Mouse (Mus musculus) embryo, embryonic 11 days (tissue): ENCODE measurements at regions not wholly inside any gene's neighbourhood (a gene's known extent, or its start where the extent isn't known, plus 50 kb on each side); places are given as distances from the start of the nearest gene placed in this dataset.
"Not testable (repeated sequence)": the region's sequence is repeated elsewhere in the genome, so short reads cannot be mapped to it uniquely, and the experiment has no call there.

Experiments used
- DNase-seq: peaks from one replicate; pipeline ENCODE4 v3.0.0-alpha.2; 2015

DNA sequence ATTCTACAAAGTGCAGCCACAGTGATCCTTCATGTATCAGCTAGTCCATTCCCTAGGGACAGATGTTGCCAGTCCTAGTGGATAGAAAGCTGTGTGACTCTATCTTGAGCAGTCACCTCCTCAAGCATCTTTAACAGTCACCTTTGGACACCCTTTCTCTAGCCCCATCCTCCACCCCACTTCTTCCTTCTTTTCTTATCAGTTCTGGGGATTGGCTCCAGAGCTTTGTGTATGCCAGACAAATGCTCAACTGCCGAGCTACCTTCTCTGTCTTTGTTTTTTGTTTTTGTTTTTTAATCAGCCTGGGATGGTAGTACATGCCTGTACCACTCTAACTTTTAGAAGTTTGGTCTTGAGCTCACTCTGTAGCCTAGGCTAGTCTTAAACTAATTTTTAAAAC lies 96.7 kb downstream of the Cd24a start:
- DNase-seq: no peak

DNA sequence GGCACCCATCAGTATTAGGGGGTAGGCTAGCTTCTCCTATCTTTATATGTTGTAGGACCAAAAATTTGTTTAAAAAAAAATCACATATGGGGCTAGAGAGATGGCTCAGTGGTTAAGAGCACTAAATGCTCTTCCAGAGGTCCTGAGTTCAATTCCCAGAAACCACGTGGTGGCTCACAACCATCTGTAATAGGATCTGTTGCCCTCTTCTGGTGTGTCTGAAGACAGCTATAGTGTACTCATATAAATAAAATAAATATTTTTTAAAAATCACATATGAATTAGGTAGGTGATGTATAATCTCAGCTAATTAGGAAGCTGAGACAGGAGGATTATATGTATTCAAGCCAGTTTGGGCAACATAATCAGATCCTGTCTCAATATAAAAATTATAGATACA lies 97.4 kb downstream of the Cd24a start:
- DNase-seq: not testable (repeated sequence)

DNA sequence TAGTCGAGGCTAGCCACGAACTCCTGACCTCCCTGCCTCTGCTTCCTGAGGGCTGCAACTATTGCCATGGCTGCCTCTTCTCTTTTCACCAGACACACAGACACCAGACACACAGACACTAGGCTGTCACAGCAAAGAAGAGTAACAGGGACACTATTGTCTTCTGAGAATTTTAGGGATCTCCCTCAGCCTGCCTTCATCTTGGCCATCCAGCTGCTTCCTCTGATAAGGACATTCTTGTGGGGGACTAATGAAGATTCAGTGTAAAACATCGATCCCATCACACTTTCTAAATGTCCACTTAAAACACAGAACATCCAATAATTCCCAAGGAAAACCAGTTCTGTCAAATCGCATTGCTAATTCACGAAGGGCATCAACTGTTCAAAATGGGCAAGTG lies 98.2 kb downstream of the Cd24a start:
- DNase-seq: no peak

DNA sequence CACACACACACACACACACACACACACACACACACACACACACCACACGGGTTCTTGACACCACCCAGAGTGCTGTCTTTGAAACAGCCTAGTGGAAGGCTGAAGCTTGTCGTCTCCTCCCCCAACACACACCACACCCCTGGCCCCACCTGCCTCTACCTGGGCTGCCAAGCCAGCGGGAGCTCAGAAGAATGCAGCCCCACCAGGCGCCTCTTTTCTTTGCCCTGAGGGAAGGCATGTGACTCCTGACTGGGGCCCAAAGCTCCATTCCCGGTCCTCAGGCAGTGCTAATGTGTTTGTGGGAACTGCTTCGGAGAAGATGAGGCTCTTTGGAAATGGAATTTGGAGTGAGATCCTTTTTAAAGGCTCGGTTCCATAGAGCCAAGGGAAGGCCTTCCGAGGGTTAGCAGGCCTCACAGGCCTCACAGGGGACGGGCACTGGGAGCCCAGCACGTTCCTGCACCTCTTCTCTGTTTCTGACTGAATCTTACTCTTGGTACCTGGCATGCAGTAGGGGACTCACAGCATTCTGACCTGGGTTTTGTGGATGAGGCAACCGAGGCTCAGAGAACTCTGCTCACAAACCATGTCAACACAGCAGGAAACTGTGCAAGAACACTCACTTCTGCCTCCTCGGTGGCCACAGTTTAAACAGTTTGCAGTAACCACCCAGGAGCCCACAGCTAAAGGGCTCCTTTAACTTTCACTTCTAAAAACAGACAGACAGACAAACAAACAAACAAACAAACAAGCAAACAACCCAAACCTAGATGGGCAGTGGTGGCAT lies 106.4 kb downstream of the Cd24a start:
- no peak for DNase-seq

DNA sequence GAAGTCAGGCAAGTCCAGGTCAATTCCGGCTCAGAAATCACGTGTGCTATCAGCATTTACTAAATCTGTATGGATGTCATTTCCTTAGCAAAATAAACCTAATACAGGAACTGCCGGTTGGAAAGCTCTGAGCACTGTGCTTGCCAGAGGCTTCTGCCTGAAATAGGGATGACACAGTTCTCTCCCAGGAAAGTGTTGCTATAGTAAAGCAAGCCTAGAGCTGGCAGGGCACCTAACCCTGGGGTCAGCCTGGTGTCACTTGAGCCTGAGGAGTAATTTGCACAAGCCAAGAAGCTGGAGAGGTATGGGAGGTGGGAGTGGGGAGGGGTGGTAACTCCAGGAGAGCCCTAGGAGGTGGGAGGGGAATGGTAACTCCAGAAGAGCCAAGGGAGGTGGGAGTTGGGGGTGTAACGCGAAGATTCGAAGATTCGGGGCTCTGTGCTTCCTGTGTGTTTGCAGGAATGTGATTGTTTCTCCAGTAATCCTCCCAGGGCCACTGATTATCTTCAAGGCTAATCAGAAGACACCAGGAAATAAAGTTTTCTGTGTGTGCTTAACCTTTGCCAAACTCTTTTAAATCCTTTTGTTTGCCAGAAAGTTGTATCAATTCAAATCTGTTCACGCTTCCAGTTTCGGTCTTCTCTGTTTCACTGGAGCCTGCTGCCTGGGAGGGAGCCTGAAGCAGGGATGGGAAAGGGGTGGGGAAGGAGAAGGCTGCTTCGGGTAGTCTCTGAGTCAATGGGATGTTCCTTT lies 111.3 kb downstream of the Cd24a start:
- DNase-seq: peak; percentile 47

DNA sequence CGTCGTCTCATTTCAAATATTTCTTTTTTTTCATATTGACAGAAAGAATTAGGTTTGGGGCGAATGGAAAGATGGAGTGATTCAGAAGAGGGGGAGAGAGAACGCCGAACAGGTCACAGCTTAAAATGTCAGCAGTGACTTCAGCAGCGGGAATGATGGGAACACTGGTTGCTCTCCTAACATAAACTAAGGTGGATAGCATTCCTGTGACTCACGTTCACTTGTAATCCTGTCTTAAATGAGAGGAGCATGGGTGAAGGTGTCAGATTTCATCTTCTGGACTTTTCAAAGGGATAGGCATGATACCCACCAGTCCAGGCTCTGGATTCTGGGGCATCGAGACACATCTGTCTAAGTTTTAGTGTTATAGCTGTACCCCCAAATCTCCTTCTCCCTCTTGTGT lies 111.8 kb downstream of the Cd24a start:
- DNase-seq: no peak

DNA sequence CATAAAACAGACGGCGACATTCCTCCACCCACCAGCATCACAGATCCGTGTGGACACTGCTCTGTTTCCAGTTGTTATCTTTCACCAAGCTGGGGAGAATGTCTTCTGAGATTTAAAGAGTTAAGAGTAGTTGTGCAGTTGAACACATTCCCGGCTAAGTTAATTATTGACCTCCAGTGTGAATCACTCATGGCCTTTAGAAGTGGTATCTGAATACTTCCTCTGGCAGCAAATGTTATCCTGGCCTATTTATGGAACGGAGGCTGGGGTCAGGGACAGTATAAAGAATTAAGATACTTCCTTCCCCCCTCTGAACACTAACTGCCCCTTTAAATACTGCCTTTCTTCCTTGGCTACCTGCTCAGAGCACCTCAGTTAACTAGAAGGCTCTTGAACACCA lies 115.9 kb downstream of the Cd24a start:
- no peak for DNase-seq

DNA sequence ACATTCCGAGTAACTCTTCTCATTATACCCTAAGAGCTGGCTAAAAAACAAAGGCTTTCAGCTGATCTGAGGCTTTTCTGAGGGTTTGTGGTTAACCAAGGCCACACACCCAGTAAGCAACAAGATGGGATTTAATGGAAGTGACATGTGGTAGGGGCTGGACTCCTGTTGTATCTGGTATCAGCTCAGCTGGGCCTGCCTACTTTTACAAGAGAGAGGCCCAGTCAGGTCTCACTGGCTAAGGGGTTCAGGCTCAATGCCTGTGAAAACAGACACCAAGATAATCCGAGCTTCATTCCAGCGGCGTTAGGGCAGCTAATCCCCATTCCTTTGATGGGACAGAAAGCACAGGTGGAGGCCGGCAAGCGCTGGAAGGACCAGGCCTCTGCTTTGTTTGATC lies 116.4 kb downstream of the Cd24a start:
- peak; percentile 32 for DNase-seq

DNA sequence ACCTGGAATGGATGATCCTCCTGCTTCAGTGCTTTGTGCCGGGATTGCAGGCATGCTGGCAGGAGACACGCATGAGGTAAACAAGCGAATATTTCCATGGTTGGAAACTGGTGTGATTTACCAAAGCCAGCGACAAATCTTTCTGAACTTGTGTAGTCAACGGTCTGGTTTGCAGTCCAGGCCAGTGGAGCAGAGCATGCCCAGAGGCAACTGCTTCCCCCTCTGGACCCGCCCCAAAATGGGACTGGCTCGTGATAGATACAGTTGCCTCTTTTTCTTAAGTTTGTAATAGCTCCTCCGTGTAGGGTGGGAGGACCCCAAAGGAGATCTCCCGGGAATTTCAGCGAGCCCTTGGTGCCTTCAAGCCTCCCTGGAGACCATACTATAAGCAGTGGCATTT lies 117.4 kb downstream of the Cd24a start:
- DNase-seq: no peak

DNA sequence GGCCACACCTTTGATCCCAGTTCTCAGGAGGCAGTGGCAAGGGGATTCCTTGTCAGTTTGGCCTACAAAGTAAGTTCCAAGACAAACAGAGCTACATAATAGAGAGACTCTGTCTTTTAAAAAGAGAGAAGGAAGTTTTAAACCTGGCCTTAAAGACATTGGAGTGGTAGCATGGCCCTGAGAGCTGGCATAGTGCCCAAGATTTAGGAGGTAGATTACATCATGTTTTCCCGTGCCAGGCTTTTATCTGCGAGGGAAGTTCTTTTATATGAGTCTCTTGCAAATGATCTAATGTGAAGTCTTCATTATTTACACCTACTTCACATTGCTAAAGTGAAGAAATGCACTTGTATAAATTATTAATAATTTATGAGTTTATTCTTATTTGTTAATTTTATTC lies 119.8 kb downstream of the Cd24a start:
- no peak for DNase-seq

DNA sequence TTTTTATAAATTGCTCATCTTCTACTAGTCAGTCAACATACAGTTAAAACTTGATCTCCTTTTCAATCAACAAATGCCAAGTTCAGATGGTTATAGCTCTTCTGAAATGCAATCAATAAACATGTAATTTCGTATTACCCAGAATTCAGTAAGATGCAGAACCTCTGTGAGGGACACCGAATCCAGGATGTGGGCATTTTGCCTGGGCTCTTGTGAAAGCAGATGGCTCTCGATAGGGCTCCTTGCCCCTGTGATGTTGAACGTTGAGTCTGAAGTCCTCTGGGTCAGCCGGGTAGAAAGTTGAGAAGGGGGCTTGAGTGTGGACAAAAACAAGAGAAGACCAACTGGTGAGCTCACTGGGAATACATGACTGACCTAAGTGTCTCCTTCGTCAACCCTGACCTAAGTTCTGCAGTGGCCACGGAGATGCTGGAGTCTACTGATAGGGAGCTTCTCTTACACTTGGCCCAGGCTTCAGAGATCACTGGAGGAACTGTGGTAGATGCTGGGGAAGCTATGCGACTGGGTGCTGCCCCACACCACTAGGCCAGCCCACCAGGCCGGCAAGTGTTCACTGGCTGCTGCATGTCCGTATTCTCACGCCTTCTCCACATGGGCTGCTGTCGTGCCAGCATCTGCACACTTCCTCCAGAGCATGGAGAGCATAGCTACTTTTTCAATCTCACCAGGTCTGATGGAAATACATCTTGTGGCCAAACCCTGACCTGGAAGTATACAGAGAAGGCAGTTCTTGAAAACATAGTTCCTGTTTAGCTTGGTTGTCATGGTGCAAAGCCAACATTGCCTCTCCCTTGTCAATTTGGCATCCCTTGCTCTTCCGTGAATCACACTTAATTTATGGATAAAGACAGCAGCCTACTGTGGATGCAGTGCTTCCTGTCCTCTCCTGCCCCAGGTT lies 122.5 kb downstream of the Cd24a start:
- DNase-seq: no peak

DNA sequence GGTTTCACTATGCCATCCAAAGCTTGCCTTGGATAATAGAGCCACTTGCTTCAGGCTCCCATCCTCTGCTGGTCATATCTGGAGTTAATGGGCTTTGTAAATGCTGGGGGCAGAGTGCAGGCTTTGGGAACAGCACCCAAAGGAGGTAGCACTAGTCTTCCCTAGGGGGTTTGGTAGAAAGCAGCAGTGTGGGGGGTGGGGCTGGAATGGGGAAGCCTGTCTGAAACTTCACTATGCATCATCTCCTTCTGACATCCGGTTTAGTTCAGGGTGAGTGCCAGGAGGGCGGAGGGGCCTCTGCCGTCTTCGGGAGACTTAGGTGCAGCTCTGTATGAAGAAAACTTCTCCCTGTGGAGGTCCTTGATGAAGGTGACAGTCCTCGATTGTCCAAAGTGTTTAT lies 124.8 kb downstream of the Cd24a start:
- DNase-seq: no peak

DNA sequence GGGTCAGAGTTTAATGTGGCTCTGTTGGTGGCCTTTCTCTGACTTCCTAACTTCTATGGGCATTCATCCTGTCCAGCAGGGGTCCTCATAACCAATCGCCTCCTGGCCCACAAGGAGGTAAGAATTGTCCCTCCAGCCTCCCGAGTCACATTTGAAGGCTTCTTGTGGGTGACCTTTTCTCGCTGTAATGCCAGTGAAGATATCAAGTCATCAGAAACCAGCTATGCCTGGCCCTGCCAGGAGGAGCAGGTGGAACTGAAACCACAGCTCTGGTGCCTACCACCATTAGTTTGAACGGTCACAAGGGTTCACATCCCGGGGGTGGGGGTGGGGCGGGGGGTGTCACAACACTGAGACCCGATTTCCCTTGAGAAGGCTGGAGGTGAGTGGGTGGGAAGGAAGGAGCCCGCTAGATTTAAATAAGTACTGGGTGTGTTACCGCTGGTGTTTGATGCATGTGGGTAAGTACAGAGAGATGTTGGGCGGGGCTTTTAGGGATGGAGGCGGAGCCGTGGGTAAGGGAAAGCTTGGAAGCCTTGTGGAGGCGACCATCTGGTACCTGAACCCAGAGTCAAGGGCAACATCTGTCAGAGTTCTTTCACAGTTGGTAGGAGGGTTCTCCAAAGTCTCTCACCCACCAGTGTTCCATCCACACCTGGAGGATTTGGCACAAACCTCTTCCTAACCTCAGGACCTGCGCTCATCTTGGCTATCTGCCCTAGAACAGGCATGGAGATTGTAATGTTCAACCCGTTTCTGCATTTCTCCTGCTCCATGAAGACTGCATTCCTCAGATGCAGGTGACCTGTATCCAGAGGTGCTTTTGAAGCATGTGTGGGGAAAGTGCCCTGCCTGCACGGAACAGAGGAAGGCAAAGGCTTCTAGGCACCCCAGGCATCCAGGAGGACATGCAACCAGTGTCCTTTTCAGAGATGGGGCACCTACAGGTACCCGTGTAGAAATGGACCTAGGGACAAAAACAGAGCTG lies 128.2 kb downstream of the Cd24a start:
- no peak for DNase-seq

DNA sequence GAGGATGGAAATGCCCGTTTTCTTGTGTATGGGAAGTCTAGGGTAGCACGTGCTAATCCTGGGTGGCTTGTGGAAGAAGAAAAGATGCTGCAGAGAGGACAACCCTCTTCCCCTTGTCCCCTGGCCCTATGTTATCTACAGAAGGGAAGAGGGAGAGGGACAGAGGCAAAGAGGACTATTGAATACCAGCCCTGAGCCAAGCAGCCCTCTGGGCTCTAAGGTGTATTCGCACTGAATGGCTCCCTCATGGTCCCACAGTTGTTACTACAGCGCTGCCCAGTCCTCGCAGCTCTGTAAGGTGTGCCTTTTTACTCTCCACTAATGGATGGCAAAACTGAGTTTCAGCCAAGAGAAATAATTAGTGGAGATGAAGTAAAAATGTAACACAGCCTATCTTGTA lies 128.9 kb downstream of the Cd24a start:
- no peak for DNase-seq

DNA sequence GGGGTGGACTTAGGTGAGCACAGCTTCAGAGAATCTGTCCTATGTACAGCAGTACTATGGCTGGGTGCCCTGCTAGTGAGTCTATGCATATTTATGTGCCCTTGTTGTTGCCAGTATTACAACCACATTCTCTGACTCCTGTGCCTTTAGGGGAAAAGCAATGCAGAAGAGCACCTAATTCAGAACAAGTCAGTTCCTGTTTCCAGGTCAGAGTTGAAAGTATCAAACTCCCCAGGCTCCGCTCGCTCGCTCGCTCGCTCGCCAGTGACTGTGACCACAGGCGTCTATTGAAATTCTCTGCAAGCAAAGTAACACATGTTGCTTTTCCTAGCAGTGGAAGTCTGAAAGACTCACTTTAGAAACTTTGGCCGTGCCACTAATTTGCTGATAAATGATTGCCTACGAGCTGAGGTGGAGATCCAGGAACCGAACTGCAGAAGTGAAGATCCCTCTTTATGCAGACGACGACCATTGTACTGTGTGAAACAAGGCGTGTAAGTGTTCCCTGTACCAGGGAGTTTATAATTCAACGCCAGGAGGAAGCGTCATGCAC lies 129.8 kb downstream of the Cd24a start:
- DNase-seq: no peak

DNA sequence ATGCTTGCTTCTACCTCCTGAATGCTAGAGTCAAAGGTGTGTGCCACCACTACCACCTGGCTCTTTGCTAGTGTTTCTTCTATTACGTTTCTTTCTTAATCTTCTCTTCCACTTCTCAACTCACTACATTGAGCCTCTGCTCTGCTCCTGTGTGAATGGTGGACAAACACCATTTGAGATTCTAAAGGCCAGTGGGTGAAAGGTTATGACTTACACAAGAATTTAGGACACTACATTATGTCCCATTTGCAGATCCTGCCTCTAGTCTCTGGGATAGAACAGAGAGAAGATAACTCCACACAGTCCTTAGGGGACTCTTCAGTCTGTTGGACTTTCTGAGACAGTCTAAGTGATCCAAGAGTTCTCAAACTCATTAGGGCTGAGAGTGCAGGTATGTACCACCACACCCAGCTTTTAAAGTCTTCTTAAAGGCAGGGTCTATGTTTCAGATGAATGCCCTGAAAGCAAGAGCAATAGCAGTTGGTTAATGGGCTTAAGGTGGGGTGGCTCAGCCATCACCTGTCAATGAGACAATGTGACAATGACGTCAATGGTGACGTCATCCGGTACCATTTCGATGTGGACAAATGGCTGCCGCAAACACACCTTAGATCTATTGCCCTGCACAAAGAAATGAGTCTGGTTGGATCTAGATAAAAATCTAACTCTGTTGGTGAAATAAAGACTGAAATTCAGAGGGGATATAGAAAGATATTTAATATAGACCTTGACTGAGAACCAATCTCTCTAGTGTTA lies 131.4 kb downstream of the Cd24a start:
- no peak for DNase-seq

DNA sequence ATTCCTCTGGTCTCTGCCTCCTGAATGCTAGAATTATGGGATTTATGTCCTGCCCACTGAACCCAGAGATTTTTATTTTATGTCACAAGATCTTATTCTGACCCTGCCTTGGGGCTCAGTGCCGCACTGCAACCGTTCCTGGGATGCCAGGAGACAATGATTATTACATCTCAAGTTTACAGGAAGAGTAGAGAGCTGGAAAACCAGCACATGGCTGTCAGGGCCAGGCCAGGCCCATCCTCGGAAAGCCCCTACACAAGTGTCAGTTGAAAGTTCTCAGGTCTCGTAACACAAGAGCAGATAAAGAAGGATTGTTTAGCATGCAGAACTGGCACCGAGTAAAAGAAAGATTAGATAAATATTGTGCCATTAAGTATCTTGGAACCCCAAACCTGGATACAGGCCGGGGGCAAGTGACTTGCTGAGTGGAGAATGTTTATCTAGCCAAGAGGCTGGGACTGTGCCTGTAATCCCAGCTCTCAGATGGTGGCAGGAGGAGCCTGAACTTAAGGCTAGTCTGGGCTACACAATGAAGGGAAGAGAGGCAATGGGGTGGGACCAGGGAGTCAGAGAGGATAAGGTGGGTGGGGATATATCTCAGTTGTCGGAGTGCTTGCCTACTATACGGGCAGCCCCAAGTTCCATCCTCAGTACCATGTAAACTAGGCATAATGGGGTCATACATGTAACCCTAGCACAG lies 132.3 kb downstream of the Cd24a start:
- no peak for DNase-seq

DNA sequence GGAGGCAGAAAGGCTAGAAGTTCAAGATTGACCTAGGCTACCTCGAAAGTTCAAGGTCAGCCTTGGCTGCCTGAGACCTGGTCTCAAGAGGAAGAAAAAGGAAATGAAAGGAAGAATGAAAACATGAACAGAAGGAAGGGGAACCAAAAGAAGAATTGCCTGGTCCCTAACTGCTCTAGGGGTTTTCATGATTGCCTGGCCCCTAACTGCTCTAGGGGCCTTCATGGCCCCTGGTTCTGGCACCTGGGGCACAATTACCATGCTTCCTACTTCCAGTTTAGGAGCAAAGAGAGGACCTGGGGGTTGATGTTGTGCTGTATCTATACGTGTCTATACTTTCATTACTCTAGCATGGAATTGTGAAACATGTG lies 132.8 kb downstream of the Cd24a start:
- DNase-seq: no peak

DNA sequence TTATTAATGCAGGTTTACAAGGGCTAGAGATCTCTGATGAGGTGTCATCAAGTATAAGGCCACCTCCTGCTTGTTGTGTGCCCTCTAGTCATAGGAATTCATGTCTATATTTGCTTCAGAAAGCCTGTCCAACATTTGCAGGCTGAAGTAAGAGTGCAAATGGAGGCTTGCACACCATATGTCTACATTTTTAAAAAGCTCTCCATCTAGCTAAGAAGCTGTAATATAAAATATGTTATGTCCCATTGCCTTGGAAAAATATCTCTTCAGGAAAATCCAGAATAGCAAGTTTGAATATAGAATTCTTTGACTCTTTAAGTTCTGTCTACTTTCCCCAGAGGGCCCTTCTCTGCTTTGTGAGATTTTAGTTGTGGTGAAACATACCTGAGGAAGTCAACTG lies 134.6 kb downstream of the Cd24a start:
- no peak for DNase-seq

DNA sequence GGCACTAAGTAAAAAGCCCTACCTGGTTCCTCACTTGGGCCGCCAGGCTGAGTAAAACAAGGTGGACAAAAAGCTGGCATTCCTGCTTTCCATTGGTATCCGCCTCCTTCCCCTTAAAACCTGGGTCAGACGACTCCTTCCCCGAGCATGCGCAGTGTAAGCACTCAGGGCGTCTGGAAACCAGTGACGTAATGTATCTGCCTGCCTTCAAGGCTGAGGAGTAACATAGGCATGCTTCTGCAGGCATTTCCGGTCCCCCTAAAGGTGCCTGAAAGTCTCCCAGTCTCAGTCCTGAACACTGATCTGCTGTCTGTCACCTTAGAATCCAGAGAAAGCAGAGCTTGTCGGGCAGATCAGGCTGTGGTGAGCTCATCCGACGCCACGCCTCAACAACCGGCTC lies 140.7 kb downstream of the Cd24a start:
- DNase-seq: peak; percentile 67

DNA sequence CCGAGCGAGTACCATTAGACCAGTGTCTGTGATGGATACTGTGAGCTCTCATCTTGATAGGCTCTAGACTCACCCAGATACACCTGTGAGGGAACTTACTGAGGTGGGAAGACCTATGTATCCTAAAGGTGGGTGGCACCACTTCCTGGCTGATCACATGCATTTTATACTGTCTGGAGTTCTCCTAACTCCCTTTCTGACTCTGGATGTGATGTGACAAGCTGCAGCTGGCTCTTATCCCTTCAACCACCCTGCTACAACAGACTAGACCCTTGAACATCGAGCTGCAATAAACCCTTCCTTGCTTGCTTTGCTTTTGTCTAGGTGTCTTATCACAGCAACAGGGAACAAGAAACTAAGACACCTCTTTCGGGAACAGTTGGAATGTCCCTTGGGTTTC lies 143.3 kb downstream of the Cd24a start:
- no peak for DNase-seq
